Mouse (Mus musculus): ENCODE measurements around the gene Armh3. TPM values are rescaled to one million over a fixed set of nuclear protein-coding genes. Genes with fewer than 3 reads are reported as not detected.
"Not testable (repeated sequence)": the region's sequence is repeated elsewhere in the genome, so short reads cannot be mapped to it uniquely, and the experiment has no call there.

The Armh3 gene
- total RNA-seq, 2 experiments from 2014 or later = 25.6 to 27.1 TPM

- intact Hi-C loops (cut with DNase I) = no loop called here
- DNase-seq = no peak
These were observed 170.6 kb downstream of the Armh3 start for GRCm38 (mm10) chr19:45827736-45828135.

DNA sequence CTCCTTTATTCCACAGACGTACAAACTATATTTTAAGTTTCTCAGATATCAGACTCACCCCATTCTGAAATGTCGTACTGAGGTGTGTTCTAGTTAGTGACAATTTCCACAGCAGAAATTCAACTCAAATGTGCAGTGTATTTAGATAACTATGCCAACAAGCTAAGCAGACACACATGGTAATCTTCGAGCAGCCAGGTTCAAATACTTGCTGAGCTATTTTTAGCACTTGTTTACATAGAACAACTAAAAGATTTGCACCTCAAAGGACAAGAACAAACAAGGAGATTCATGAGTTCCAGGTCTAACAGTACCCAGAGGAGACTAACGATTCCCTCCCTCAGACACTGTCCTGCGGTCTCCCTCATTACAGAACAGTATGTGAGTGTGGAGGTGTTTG lies 171.2 kb downstream of the Armh3 start:
- intact Hi-C loops (cut with DNase I) = no loop called here
- DNase-seq = no peak

DNA sequence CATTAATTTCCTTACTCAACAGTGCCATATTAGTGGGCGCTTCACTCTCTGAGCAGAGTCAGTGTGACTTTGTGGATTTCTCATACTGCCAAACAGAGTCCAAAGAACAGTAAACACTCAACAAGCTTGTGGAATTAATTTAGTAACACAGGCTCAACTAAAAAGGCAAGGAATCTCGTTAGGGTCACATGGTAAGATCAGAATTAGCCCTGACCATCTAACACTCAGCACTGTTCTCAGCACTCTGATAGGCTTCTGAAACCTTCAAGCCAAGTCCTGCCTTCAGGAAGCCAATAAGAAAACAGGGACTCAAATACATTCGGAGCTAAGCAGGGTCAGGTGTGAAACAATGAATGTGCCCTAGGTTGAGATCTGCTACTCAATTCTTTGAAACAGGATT lies 172.1 kb downstream of the Armh3 start:
- DNase-seq = no peak
- intact Hi-C loops (cut with DNase I) = no loop called here

DNA sequence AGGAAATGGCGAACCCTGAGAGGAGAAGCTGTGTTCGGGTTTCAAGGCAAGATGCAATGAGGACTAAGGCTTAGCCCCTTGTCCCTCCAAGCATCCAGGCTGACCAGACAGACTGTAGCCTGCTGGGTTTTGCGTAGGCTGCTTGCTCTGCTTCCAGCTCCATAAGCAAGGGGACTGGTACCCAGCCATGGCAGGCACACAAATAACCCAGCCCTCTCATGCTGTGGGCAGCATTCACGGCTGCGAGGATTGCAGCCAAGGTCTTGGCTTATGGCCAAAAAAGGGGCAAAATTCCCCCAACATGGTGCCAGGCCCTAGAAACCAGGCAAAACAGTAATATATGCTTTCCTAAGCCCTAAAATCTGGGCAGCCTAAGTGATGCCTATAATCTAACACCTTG lies 176.5 kb downstream of the Armh3 start:
- peak; percentile 76 for DNase-seq
- intact Hi-C loops (cut with DNase I) = no loop called here

- intact Hi-C loops (cut with DNase I) = no loop called here
- no peak for DNase-seq
These were observed 180.3 kb downstream of the Armh3 start for GRCm38 (mm10) chr19:45817816-45818490.

- intact Hi-C loops (cut with DNase I) = no loop called here
- no peak for DNase-seq
These were observed 181.6 kb downstream of the Armh3 start for GRCm38 (mm10) chr19:45816727-45817126.

DNA sequence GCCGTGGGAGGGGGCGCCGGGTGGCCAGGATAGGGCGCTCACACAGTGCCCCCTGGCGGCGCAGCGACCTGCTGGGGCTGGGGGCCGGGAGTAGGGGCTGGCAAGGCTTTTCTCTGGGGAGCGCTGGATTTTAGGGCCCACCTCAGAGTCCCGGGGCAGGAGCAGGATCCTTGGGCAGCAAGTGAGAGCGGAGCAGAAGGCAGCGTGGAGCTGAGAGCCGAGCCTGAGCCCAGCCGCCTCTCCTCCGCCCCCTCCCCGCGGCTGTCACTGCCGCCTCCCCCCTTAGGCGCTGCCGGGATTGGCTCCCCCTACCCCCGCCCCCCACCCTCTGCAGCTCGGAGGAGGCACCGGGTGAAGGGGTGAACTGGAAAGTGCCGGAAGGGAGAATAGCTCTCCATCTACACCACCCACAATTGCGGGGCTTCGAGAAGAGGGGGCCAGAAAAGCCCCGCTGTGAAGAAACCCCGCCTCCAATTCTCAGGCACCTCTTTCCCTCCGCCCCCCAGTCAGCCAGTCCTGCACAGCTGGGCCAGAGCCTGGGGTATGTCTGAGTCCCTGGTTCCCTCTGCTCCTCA lies 182.4 kb downstream of the Armh3 start, which contains the start of gene Kcnip2:
Gene Kcnip2 (minus strand): TSS at position 231 of the 575 bp plus-strand sequence.
- DNase-seq = peak; percentile 54
- intact Hi-C loops (cut with DNase I) = no loop called here

- intact Hi-C loops (cut with DNase I) = no loop called here
- no peak for DNase-seq
These were observed 183.1 kb downstream of the Armh3 start for GRCm38 (mm10) chr19:45815170-45815569.

DNA sequence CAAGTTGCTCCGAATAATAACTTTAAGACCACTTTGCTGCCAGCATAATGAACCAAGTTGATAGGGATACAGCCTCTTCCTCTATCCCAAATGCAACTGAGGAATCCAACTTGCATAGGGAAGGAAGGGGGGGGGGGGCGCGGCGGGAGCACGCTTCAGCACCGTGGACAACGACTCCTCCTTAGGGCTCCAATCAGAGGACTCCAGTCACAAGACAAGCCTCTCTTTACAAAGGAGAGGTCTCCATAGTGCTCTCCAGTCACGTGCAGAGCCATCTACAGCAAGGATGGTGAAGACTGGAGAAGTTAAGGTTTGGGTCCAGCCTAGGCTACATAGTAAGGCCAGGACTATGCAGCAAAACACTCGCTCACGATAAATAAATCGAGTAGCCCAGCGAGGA lies 184.5 kb downstream of the Armh3 start:
- intact Hi-C loops (cut with DNase I) = loop anchor here (5.0 kb wide), 2 partner anchors 138 to 198 kb away; no protein-coding TSS in a partner anchor
- DNase-seq = no peak

- DNase-seq = peak; percentile 94
- intact Hi-C loops (cut with DNase I) = loop anchor here (5.0 kb wide), 2 partner anchors 139 to 199 kb away; no protein-coding TSS in a partner anchor
These were observed 185.0 kb downstream of the Armh3 start for GRCm38 (mm10) chr19:45813263-45813662.

- intact Hi-C loops (cut with DNase I) = loop anchor here (5.0 kb wide), 2 partner anchors 140 to 200 kb away; no protein-coding TSS in a partner anchor
- no peak for DNase-seq
These were observed 185.5 kb downstream of the Armh3 start for GRCm38 (mm10) chr19:45812673-45813252.

- intact Hi-C loops (cut with DNase I) = loop anchor here (5.0 kb wide), 2 partner anchors 140 to 200 kb away; no protein-coding TSS in a partner anchor
- DNase-seq = peak; percentile 51
These were observed 186.2 kb downstream of the Armh3 start for GRCm38 (mm10) chr19:45812115-45812514.

- intact Hi-C loops (cut with DNase I) = loop anchor here (5.0 kb wide), 2 partner anchors 141 to 201 kb away; no protein-coding TSS in a partner anchor
- no peak for DNase-seq
These were observed 187.1 kb downstream of the Armh3 start for GRCm38 (mm10) chr19:45811028-45811674.

DNA sequence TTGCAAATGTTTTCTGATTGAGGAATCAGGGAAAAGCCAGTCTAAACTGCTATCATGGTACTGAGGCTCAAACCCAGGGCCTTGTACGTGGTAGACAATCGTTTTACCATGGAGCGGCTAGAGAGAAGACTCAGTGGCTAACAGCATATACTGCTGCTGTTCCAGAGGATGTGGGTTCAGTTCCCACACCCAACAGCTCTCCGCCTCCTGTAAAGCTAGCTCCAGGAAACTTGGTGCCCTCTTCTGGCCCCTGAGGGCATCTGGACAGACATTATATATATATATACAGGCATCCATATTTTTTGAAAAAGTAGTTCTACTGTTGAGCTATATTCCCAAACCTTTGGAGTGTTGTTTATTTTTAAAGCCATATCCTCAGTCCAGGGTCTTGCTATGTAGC lies 190.6 kb downstream of the Armh3 start:
- DNase-seq = no peak
- intact Hi-C loops (cut with DNase I) = no loop called here

GRCm38 (mm10) chr19:45805817-45806216 lies 192.5 kb downstream of the Armh3 start:
- DNase-seq; intact Hi-C loops (cut with DNase I): not testable (repeated sequence)

- intact Hi-C loops (cut with DNase I) = no loop called here
- no peak for DNase-seq
These were observed 193.5 kb downstream of the Armh3 start for GRCm38 (mm10) chr19:45804593-45805368.

GRCm38 (mm10) chr19:45803408-45803807 lies 194.9 kb downstream of the Armh3 start:
- intact Hi-C loops (cut with DNase I) = no loop called here

DNA sequence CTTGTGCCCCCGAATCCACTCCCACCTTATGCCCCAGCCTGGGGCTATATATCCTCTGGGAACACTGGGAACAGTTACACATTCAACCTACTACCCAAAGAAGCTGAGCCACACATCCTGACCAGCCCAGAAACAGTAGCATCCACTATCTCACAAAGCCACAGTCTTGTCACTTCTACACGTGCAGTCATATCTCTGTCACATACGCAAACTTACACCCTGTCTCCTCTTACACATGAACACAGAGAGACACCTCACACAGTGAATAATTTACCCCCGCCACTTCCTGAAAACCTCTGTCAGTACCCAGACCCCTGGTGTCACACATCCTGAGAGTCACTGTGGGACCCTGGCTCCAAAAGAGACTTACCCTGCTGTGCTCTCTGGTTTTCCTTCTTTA lies 195.6 kb downstream of the Armh3 start:
- intact Hi-C loops (cut with DNase I) = no loop called here
- no peak for DNase-seq

More at GRCm38 (mm10) chr19:45803408-45803807, 194.9 kb downstream of the Armh3 start:
- no peak for DNase-seq

GRCm38 (mm10) chr19:45796879-45797278 lies 201.4 kb downstream of the Armh3 start:
- intact Hi-C loops (cut with DNase I) = no loop called here
- no peak for DNase-seq

GRCm38 (mm10) chr19:45796061-45796556 lies 202.2 kb downstream of the Armh3 start:
- intact Hi-C loops (cut with DNase I) = no loop called here
- no peak for DNase-seq
